Mouse (Mus musculus) bone marrow, adult 2 months (tissue): ENCODE data around the gene Vti1a.

Experiments
- CTCF ChIP-seq: fragments of 200-500 bp; IDR thresholded peaks from 2 replicates; pipeline ENCODE4 v1.5.1; 2011; ENCODE audit warnings: low read length, control low read depth; ENCODE audit not compliant: control insufficient read depth, insufficient read depth
- POLR2A ChIP-seq: fragments of 200-500 bp; IDR thresholded peaks from 2 replicates; pipeline ENCODE4 v1.6.1; 2011; ENCODE audit warnings: low read depth, mild to moderate bottlenecking, control low read depth, low read length, borderline replicate concordance; ENCODE audit not compliant: control insufficient read depth

- no peak for TF ChIP-seq POLR2A
- no peak for TF ChIP-seq CTCF
These were observed 2.4 kb upstream of the Vti1a start for GRCm38 (mm10) chr19:55313649-55314048.
